Mouse (Mus musculus) hindbrain, postnatal 0 days (tissue): ENCODE results near the gene Poc1b. TPM values are rescaled to one million over a fixed set of nuclear protein-coding genes. Genes with fewer than 3 reads are reported as not detected.
"Not testable (repeated sequence)": the region's sequence is repeated elsewhere in the genome, so short reads cannot be mapped to it uniquely, and the experiment has no call there.

Source experiments
- ATAC-seq: fragments of 200-750 bp; cut with Nextera tagmentation; 2 replicates; pipeline ENCODE4 v1.8.0; 2017; ENCODE audit warnings: mild to moderate bottlenecking, moderate TSS enrichment, moderate library complexity
- DNase-seq: peaks from one replicate; pipeline ENCODE4 v3.0.0-alpha.2; 2015; ENCODE audit warnings: low spot score
- H3K27ac ChIP-seq: fragments of 300-500 bp; sonication (generic); 2 replicates; pipeline ENCODE4 v1.5.1; 2014; ENCODE audit warnings: mild to moderate bottlenecking
- H3K27me3 ChIP-seq: fragments of 300-500 bp; sonication (generic); 2 replicates; pipeline ENCODE4 v1.6.1; 2014; ENCODE audit warnings: low read length, mixed read lengths; ENCODE audit not compliant: insufficient read depth
- H3K36me3 ChIP-seq: fragments of 300-500 bp; sonication (generic); 2 replicates; pipeline ENCODE4 v1.6.1; 2014; ENCODE audit warnings: low read length, mixed read lengths; ENCODE audit not compliant: insufficient read depth
- H3K4me1 ChIP-seq: fragments of 300-500 bp; sonication (generic); 2 replicates; pipeline ENCODE4 v1.6.1; 2014; ENCODE audit warnings: antibody characterized with exemption, low read length, mixed read lengths; ENCODE audit not compliant: insufficient read depth
- H3K4me2 ChIP-seq: fragments of 300-500 bp; sonication (generic); 2 replicates; pipeline ENCODE4 v1.6.1; 2014; ENCODE audit warnings: low read depth, mild to moderate bottlenecking, low read length, moderate library complexity, mixed read lengths
- H3K4me3 ChIP-seq: fragments of 300-500 bp; sonication (generic); 2 replicates; pipeline ENCODE4 v1.5.1; 2014; ENCODE audit warnings: low read length
- H3K9ac ChIP-seq: fragments of 300-500 bp; sonication (generic); replicated peaks from 2 replicates; pipeline ENCODE4 v1.6.1; 2014; ENCODE audit warnings: mild to moderate bottlenecking, low read length, moderate library complexity, mixed read lengths
- H3K9me3 ChIP-seq: fragments of 300-500 bp; sonication (generic); 2 replicates; pipeline ENCODE4 v1.6.1; 2016; ENCODE audit warnings: low read length, mixed read lengths
- CTCF ChIP-seq: IDR thresholded peaks from 2 replicates; pipeline ENCODE4 v1.5.1; 2016; ENCODE audit warnings: antibody characterized with exemption, control low read depth, low read depth
- whole genome bisulfite sequencing: fragments of 180-500 bp; shearing (Covaris S2); extraction: QIAGEN DNeasy Blood & Tissue Kit; methylation state at CpG from one replicate; pipeline ENCODE4 v1.1.7; 2014; 5-methylcytosine and 5-hydroxymethylcytosine counted together
- polyA plus RNA-seq: library from polyadenylated mRNA; unstranded; fragments of >200 nt; fragmentation: Nextera tagmentation; extraction: Ambion mirVana; gene quantifications from 2 replicates; pipeline ENCODE4 v1.2.1, GENCODE M21; 2015
- total RNA-seq: library from RNA; depleted of rRNA; stranded (reverse); fragments of >200 nt; gene quantifications from 2 replicates; pipeline ENCODE4 v1.2.3, GENCODE M21; 2014

The Poc1b gene
- total and polyA plus RNA-seq, 2 experiments from 2014 or later: 9.7 to 10.1 TPM

DNA sequence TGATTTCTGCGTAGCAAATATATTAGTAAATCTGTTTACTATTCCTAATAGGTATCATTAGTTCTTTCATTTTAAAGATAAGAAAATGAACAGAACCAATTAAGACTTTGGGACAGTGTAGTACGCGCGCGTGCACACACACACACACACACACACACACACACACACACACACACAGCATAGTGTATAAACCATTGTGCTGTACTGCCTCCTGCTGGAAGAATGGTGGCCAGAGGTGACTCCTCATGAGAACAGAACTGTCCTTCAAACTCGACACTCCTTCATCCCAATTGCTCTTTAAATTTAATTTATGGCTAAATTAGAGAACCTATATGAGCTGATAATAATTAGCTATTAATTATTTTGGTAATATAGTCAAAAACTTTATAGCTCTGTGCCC lies 45.2 kb downstream of the Poc1b start:
- 95% methylated on average over 6 of the region's 6 CpGs for WGBS
- Histone ChIP-seq H3K4me2 (no peak overlapping the region), H3K9ac (no peak overlapping the region), H3K4me1 (no peaks in the 10 kb centered on the region), H3K9me3 (no peaks in the 10 kb centered on the region), H3K27ac (no peak overlapping the region), H3K27me3 (no peaks in the 10 kb centered on the region), H3K4me3 (no peak overlapping the region), H3K36me3 (peaks cover 4% of the 10 kb centered on the region; the same call in 1 of the 2 replicates)
- ATAC-seq: no peak
- peak; percentile 28 for DNase-seq
- peak; percentile 55 for TF ChIP-seq CTCF

- Histone ChIP-seq H3K4me1 (no peaks in the 10 kb centered on the region), H3K9me3 (no peaks in the 10 kb centered on the region), H3K27ac (no peak overlapping the region), H3K4me3 (no peak overlapping the region), H3K9ac (no peak overlapping the region), H3K36me3 (peaks cover 4% of the 10 kb centered on the region; the same call in 1 of the 2 replicates), H3K4me2 (no peak overlapping the region), H3K27me3 (no peaks in the 10 kb centered on the region)
- ATAC-seq (no peak), DNase-seq (no peak)
- WGBS: 89% methylated on average over 8 of the region's 8 CpGs
- TF ChIP-seq CTCF: no peak
Measured at GRCm38 (mm10) chr10:99154635-99155034, 47.8 kb downstream of the Poc1b start.

- Histone ChIP-seq H3K4me3 (no peak overlapping the region), H3K9me3 (no peaks in the 10 kb centered on the region), H3K4me1 (no peaks in the 10 kb centered on the region), H3K36me3 (0 out of 2 replicates have a peak, but pooled peaks cover 4% of the 10 kb centered on the region), H3K9ac (no peak overlapping the region), H3K4me2 (no peak overlapping the region), H3K27ac (no peak overlapping the region), H3K27me3 (no peaks in the 10 kb centered on the region)
- DNase-seq: no peak
- WGBS: 92% methylated on average over 5 of the region's 5 CpGs
- no peak for ATAC-seq
- TF ChIP-seq CTCF: peak; percentile 54
Measured at GRCm38 (mm10) chr10:99156808-99157207, 50.0 kb downstream of the Poc1b start.

DNA sequence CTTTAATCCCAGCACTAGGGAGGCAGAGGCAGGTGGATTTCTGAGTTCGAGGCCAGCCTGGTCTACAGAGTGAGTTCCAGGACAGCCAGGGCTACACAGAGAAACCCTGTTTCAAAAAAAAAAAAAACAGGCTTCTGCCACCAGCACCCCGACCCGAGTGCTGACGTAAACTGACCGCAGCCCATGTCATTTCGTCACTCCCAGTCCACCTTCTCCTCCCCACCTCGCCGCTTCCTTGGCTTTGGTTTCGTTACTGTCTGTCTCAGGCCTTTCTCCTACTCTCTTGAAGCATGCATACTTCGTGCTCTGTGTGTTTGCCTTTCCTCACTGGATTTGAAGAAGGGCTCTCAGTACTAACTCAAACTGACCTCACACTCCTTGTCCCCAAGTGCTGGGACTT lies 50.9 kb downstream of the Poc1b start:
- ATAC-seq, H3K4me1 ChIP-seq, H3K4me2 ChIP-seq, H3K9ac ChIP-seq, H3K27ac ChIP-seq, H3K9me3 ChIP-seq, DNase-seq, H3K27me3 ChIP-seq, H3K36me3 ChIP-seq, H3K4me3 ChIP-seq: not testable (repeated sequence)
- 95% methylated on average over 10 of the region's 10 CpGs for WGBS

GRCm38 (mm10) chr10:99161987-99162582 lies 55.2 kb downstream of the Poc1b start:
- peak; percentile 38 for ATAC-seq
- no peak overlapping the region for H3K27ac ChIP-seq
- WGBS: 46% methylated on average over 8 of the region's 8 CpGs
- no peaks in the 10 kb centered on the region for H3K4me1 ChIP-seq
- H3K9ac ChIP-seq: no peak overlapping the region
- no peak overlapping the region for H3K4me3 ChIP-seq
- no peaks in the 10 kb centered on the region for H3K9me3 ChIP-seq
- no peaks in the 10 kb centered on the region for H3K36me3 ChIP-seq
- H3K27me3 ChIP-seq: no peaks in the 10 kb centered on the region
- no peak overlapping the region for H3K4me2 ChIP-seq
- peak; percentile 73 for TF ChIP-seq CTCF
- DNase-seq: peak; percentile 64

DNA sequence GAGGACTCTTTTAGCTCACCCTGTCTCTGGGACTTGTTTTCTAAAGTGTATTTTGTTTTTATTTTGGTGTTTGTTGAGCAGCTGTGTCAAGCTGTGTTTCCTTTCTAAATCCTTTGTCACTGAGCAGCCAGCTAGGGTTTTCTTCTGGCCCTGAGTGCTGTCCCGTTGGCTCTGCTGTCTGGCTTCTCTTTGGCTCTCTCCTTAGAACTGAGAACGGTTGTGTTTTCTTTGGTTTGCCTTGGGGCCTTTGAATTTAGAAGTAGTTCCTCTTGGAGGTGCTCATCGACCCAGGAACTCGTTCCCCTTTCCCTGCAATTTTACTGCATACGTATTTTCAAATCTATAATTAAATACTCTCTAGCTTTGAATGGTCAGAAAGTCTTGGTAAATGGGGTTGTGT lies 56.2 kb downstream of the Poc1b start:
- Histone ChIP-seq H3K36me3 (no peaks in the 10 kb centered on the region), H3K27me3 (no peaks in the 10 kb centered on the region), H3K4me3 (no peak overlapping the region), H3K4me1 (no peaks in the 10 kb centered on the region), H3K27ac (no peak overlapping the region), H3K4me2 (no peak overlapping the region), H3K9me3 (no peaks in the 10 kb centered on the region), H3K9ac (no peak overlapping the region)
- ATAC-seq (no peak), DNase-seq (no peak)
- no peak for TF ChIP-seq CTCF
- WGBS: 85% methylated on average over 5 of the region's 5 CpGs

DNA sequence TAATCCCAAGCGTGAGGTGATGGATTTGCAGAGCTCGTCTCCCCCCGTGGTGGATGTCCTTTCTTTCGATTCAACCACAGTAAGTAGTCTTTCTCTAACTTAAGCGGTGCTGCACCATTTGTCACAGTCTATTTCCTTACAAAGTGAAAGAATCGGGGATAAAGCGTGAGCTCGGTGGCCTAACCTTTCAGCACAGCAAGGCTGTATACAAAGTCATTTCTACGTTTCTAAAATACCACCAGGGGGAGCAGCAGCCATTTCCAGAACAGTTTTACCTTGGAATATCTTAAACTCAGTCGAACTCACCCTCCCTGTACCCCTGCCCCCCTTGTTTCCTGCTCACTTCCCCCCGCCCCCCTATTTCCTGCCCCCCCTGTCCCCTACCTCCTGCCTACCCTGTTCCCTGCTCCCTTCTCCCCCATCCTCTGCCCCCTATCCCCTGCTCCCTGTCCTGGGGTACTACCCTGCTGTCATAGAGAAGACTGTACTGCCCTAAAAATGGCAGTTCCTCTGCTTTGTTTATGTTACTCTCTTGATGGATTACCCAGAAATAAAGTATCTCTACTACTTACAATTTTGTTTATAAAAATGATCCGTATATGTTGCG lies 58.1 kb downstream of the Poc1b start:
- 34% methylated on average over 13 of the region's 13 CpGs for WGBS
- Histone ChIP-seq H3K4me1 (no peaks in the 10 kb centered on the region), H3K9me3 (no peaks in the 10 kb centered on the region), H3K4me2 (no peak overlapping the region; the same call in 1 of the 2 replicates), H3K27me3 (no peaks in the 10 kb centered on the region), H3K27ac (no peak overlapping the region), H3K9ac (no peak overlapping the region), H3K4me3 (no peak overlapping the region), H3K36me3 (no peaks in the 10 kb centered on the region)
- peak; percentile 83 for DNase-seq
- TF ChIP-seq CTCF: peak; percentile 71
- ATAC-seq: peak; percentile 80; the same call in 1 of the 2 replicates
